Mouse (Mus musculus): ENCODE data around the gene Ncoa7.

GRCm38 (mm10) chr10:30774396-30774795 lies 28.7 kb downstream of the Ncoa7 start:
- TF ChIP-seq CTCF (IDR thresholded peaks at IDR 0.05; ENCODE audit: control insufficient read depth, insufficient read depth, insufficient replicate concordance, low read depth, low read length) (no peak), POLR2A (IDR thresholded peaks at IDR 0.05; ENCODE audit: control insufficient read depth, low read depth, low read length) (no peak)

All from testis, adult 2 months (tissue).